Mouse (Mus musculus): ENCODE data around the gene Cipc.

The Cipc gene

DNA sequence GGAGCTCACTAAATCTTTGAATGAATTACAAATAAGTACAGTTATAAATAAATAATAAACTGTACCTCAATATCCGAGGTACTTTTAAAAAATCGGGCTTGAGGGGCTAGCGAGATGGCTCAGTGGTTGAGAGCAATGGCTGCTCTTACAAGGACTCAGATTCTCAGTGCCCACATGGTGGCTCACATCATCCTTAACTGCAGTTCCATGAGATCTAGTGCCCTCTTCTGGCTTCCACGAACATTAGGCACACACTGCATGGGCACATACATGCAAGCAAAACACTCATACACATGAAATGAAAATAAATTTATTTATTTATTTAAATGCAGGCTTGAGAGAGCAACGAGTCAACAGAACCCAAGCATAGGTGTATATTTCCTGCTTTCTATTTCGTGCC, 49.1 kb downstream of the Cipc start:
- Histone ChIP-seq H3K4me1 (replicated peaks; ENCODE audit: low read depth, low read length) (peaks cover 22% of the 10 kb centered on the region), H3K9me3 (ENCODE audit: low read length) (no peaks in the 10 kb centered on the region), H3K36me3 (ENCODE audit: insufficient read depth, low read length) (no peaks in the 10 kb centered on the region), H3K4me3 (replicated peaks; ENCODE audit: low read length) (no peak overlapping the region), H3K27me3 (ENCODE audit: insufficient read depth, low read length) (peaks cover 34% of the 10 kb centered on the region)
- TF ChIP-seq CTCF (conservative IDR thresholded peaks at IDR 0.05; ENCODE audit: low read length): no peak
- no peak for TF ChIP-seq NANOG (IDR thresholded peaks at IDR 0.05; ENCODE audit: borderline replicate concordance, low read length)
- TF ChIP-seq POU5F1 (IDR thresholded peaks at IDR 0.05; ENCODE audit: borderline replicate concordance, low read length): no peak

DNA sequence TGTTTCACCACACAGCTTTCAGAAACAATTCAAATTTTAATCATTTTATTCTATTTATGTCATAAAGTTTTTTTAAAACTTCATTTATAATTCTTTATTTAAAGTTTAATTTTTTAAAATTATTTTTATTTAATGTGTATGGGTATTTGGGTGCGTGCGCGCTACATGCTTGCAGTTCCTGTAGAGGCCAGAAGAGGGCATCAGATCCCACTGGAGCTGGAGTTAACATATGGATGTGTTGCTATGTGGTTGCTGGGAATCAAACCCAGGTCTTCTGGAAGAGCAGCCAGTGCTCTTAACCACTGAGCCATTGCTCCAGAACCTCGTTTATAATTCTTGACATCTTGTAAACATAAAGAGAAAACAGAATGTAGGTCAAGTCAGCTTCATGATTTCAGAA, 51.9 kb downstream of the Cipc start:
- Histone ChIP-seq H3K36me3 (ENCODE audit: insufficient read depth, low read length) (no peaks in the 10 kb centered on the region), H3K4me3 (replicated peaks; ENCODE audit: low read length) (no peak overlapping the region), H3K4me1 (replicated peaks; ENCODE audit: low read depth, low read length) (peaks cover 24% of the 10 kb centered on the region), H3K27me3 (ENCODE audit: insufficient read depth, low read length) (peaks cover 11% of the 10 kb centered on the region; the same call in 1 of the 2 replicates), H3K9me3 (ENCODE audit: low read length) (no peaks in the 10 kb centered on the region)
- TF ChIP-seq CTCF (conservative IDR thresholded peaks at IDR 0.05; ENCODE audit: low read length): peak; percentile 89
- no peak for TF ChIP-seq POU5F1 (IDR thresholded peaks at IDR 0.05; ENCODE audit: borderline replicate concordance, low read length)

DNA sequence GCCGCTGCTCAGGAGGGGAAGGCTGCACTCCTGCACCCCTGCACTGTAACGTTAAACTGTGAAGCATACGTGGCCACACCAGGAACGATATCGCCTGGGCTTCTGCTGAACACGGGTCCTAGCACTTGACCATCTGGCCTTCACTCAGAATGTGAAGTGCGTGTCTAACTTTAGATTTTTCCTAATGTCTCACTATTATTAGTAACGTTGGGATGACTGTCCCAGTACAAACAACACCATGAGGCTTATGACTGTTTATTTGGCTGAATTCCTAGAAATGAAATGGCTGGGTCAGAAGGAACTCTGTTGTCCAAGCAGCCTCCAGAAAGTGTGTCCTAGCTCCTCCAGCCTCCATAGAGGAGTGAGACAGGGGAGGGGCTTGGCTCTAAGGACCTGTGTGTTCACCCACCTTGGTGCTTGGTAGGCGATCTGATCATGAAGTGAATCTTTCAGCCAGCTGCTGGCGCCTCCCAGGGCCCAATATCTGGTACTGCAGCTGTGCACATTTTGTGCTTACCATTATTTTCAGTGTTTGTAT, 52.5 kb downstream of the Cipc start:
- TF ChIP-seq NANOG (IDR thresholded peaks at IDR 0.05; ENCODE audit: borderline replicate concordance, low read length) (no peak), CTCF (conservative IDR thresholded peaks at IDR 0.05; ENCODE audit: low read length) (peak; percentile 85)

DNA sequence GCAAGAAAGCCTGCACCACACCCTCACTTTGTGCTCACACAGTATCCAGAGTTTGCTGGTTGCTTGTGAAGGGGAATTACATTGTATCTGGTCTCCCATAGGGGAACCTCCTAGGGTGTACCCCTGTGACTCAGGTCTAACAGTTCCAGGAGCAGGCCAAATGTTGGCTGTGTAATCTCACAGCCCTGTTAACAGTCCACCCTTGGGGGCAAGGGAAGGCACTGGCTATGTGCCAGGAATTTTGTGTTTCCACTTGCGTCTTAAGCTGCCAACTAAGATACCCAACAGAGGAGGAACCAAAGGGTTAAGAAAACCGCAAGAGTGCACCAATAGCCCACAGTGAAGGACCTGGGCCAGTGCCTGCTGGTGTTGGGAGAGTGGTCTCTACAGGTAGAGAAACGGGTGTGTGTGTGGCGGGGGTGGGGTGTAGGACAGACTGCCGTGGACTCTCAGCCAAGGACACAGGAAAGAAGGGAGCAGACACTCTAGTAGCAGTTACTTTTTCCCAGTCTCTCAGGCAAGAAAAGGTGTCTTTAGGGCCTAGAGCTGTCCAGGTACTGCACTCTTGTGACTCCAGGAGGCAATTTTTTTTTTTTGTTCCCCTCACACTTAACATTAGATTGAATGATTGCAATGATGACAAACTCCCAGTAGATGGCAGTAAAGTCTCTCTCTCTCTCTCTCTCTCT, 53.5 kb downstream of the Cipc start:
- H3K9me3 ChIP-seq (ENCODE audit: low read length): no peaks in the 10 kb centered on the region
- no peak overlapping the region for H3K4me3 ChIP-seq (replicated peaks; ENCODE audit: low read length)
- no peak for TF ChIP-seq POU5F1 (IDR thresholded peaks at IDR 0.05; ENCODE audit: borderline replicate concordance, low read length)
- no peak for TF ChIP-seq CTCF (conservative IDR thresholded peaks at IDR 0.05; ENCODE audit: low read length)
- no peak for TF ChIP-seq NANOG (IDR thresholded peaks at IDR 0.05; ENCODE audit: borderline replicate concordance, low read length)
- H3K4me1 ChIP-seq (replicated peaks; ENCODE audit: low read depth, low read length): peaks cover 25% of the 10 kb centered on the region
- H3K36me3 ChIP-seq (ENCODE audit: insufficient read depth, low read length): no peaks in the 10 kb centered on the region
- no peaks in the 10 kb centered on the region for H3K27me3 ChIP-seq (ENCODE audit: insufficient read depth, low read length)

More for the DNA sequence above, 52.5 kb downstream of the Cipc start:
- H3K27me3 ChIP-seq (ENCODE audit: insufficient read depth, low read length): peaks cover 5% of the 10 kb centered on the region; the same call in 1 of the 2 replicates
- peaks cover 25% of the 10 kb centered on the region for H3K4me1 ChIP-seq (replicated peaks; ENCODE audit: low read depth, low read length)
- no peak overlapping the region for H3K4me3 ChIP-seq (replicated peaks; ENCODE audit: low read length)
- no peaks in the 10 kb centered on the region for H3K36me3 ChIP-seq (ENCODE audit: insufficient read depth, low read length)
- no peaks in the 10 kb centered on the region for H3K9me3 ChIP-seq (ENCODE audit: low read length)

DNA sequence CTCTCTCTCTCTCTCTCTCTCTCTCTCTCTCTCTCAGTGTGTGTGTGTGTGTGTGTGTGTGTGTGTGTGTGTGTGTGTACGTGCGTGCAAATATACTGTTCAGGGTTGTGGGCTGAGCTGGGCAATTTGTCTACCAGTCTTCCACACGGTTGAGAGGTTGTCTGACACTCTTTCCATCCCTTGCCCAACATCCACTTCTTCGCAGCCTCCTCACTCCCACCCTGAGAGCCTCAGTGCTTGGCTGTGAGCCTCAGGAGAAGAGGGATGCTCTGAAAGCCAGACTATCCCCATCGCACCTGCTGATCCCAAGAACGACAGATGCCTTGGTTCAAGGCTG, 54.0 kb downstream of the Cipc start:
- H3K4me1 ChIP-seq (replicated peaks; ENCODE audit: low read depth, low read length): peaks cover 25% of the 10 kb centered on the region
- no peak overlapping the region for H3K4me3 ChIP-seq (replicated peaks; ENCODE audit: low read length)
- H3K27me3 ChIP-seq (ENCODE audit: insufficient read depth, low read length): no peaks in the 10 kb centered on the region
- H3K36me3 ChIP-seq (ENCODE audit: insufficient read depth, low read length): no peaks in the 10 kb centered on the region
- H3K9me3 ChIP-seq (ENCODE audit: low read length): no peaks in the 10 kb centered on the region
- peak; percentile 24; the same call in 1 of the 2 replicates for TF ChIP-seq CTCF (conservative IDR thresholded peaks at IDR 0.05; ENCODE audit: low read length)
- no peak for TF ChIP-seq NANOG (IDR thresholded peaks at IDR 0.05; ENCODE audit: borderline replicate concordance, low read length)

DNA sequence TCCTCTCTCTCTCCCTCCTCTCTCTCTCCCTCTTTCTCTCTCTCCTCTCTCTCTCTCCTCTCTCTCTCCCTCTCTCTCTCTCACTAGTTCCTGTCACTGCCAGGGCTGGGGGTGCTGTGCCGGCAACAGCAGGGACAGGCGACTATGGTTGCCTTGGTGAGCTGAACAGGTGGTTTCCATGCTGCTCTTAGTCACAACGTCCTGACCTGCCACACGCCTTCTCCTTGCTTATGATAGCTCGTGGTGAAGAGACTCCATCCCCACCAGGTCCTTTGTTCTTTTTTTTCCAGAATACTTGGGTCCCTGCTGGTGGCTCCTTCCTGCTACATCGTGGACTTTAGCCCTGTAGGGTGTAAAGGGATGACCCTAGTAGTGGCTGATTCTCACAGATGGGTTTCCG, 55.4 kb downstream of the Cipc start:
- H3K9me3 ChIP-seq (ENCODE audit: low read length): no peaks in the 10 kb centered on the region

DNA sequence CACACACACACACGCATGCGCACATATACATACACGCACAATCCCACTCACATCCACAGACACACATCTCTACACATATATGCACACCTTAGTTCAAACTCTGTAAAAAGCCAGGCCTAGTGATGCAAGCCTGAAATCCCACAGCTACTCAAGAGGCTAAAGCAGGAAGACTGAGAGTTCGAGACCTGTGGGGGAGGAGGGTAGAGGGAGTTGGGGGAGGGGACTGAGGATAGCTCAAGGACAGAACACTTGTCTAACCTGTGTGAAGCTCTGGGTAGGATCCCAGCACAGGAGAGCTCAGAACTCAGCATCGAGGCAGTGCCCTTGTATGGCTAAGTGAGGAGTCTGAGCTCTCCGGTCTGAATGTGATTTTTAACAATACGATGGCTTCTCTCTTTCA, 56.0 kb downstream of the Cipc start:
- H3K27me3 ChIP-seq (ENCODE audit: insufficient read depth, low read length): no peaks in the 10 kb centered on the region; the same call in 1 of the 2 replicates
- H3K36me3 ChIP-seq (ENCODE audit: insufficient read depth, low read length): no peaks in the 10 kb centered on the region
- no peak for TF ChIP-seq CTCF (conservative IDR thresholded peaks at IDR 0.05; ENCODE audit: low read length)
- H3K9me3 ChIP-seq (ENCODE audit: low read length): no peaks in the 10 kb centered on the region
- H3K4me1 ChIP-seq (replicated peaks; ENCODE audit: low read depth, low read length): peaks cover 25% of the 10 kb centered on the region
- H3K4me3 ChIP-seq (replicated peaks; ENCODE audit: low read length): no peak overlapping the region

More for the DNA sequence above, 55.4 kb downstream of the Cipc start:
- TF ChIP-seq POU5F1 (IDR thresholded peaks at IDR 0.05; ENCODE audit: borderline replicate concordance, low read length) (no peak), CTCF (conservative IDR thresholded peaks at IDR 0.05; ENCODE audit: low read length) (no peak)
- Histone ChIP-seq H3K27me3 (ENCODE audit: insufficient read depth, low read length) (no peaks in the 10 kb centered on the region; the same call in 1 of the 2 replicates), H3K4me3 (replicated peaks; ENCODE audit: low read length) (no peak overlapping the region), H3K36me3 (ENCODE audit: insufficient read depth, low read length) (no peaks in the 10 kb centered on the region), H3K4me1 (replicated peaks; ENCODE audit: low read depth, low read length) (peaks cover 25% of the 10 kb centered on the region)

DNA sequence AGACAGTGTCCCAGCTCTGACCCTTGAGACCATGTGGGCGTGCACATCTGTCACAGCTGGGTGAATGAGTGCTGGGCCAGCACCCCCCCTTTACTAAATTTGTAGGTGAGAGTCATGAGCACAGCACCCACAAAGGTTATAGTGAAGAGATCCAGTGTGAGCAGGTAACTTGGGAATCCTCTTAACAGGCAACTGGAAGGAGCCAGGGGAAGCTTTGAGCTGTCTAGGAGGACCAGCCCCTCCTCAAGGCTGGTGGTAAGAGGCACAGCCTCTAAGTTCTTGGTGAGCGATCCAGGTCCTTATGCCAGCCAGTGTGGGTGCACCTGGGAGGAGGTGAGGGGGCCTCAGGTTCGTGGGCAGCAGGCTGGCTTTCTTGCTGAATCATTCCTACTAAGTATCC, 56.8 kb downstream of the Cipc start:
- no peaks in the 10 kb centered on the region; the same call in 1 of the 2 replicates for H3K27me3 ChIP-seq (ENCODE audit: insufficient read depth, low read length)
- no peaks in the 10 kb centered on the region for H3K9me3 ChIP-seq (ENCODE audit: low read length)
- TF ChIP-seq POU5F1 (IDR thresholded peaks at IDR 0.05; ENCODE audit: borderline replicate concordance, low read length): no peak
- H3K4me3 ChIP-seq (replicated peaks; ENCODE audit: low read length): no peak overlapping the region
- peaks cover 25% of the 10 kb centered on the region for H3K4me1 ChIP-seq (replicated peaks; ENCODE audit: low read depth, low read length)
- no peaks in the 10 kb centered on the region for H3K36me3 ChIP-seq (ENCODE audit: insufficient read depth, low read length)

DNA sequence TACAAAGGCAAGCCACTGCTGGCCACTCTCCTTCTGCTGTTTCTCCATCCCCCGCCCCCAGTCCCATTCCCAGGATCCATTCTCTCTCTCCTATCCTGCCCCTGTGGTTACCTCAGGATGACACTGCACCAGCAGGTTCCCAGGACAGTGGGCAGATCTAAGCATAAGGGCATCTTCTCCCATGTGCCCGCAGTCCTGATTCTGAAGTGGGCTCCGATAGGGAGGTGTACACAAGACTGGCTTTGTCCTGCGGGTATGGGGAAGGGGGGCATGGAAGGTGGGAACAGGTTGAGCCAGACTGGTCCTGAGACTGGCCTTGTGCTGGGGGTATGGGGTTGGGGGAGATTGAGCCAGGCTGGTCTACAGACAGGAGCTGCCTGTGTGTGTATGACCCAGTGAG, 57.8 kb downstream of the Cipc start:
- Histone ChIP-seq H3K36me3 (ENCODE audit: insufficient read depth, low read length) (no peaks in the 10 kb centered on the region), H3K4me1 (replicated peaks; ENCODE audit: low read depth, low read length) (peaks cover 25% of the 10 kb centered on the region), H3K4me3 (replicated peaks; ENCODE audit: low read length) (no peak overlapping the region), H3K9me3 (ENCODE audit: low read length) (no peaks in the 10 kb centered on the region), H3K27me3 (ENCODE audit: insufficient read depth, low read length) (no peaks in the 10 kb centered on the region; the same call in 1 of the 2 replicates)
- TF ChIP-seq POU5F1 (IDR thresholded peaks at IDR 0.05; ENCODE audit: borderline replicate concordance, low read length): no peak
- TF ChIP-seq NANOG (IDR thresholded peaks at IDR 0.05; ENCODE audit: borderline replicate concordance, low read length): no peak
- no peak for TF ChIP-seq CTCF (conservative IDR thresholded peaks at IDR 0.05; ENCODE audit: low read length)
